ENCODE assay signal across 35 mouse cellular contexts in genomic region chr13:101619154-101619553, GRCm38 (mm10).
"Had no signal": no experiment of that assay in that cellular context is flagged by ENCODE, and none has a peak within 500 bp of the region (broad histone marks: within the 10 kb centered on the region; RNA-seq: fewer than 3 reads in every experiment).

No protein-coding gene starts in this region.

- H3K4me1 ChIP-seq: heart, embryonic 10.5 days; heart, embryonic 12.5 days; heart, embryonic 13.5 days; heart, embryonic 15.5 days; hindbrain, embryonic 12.5 days; hindbrain, embryonic 13.5 days; hindbrain, embryonic 15.5 days; intestine, embryonic 15.5 days had no signal

- H3K9me3 ChIP-seq: heart, embryonic 10.5 days; heart, embryonic 12.5 days; heart, embryonic 13.5 days; heart, embryonic 15.5 days; hindbrain, embryonic 10.5 days; hindbrain, embryonic 12.5 days; hindbrain, embryonic 13.5 days; hindbrain, embryonic 15.5 days; intestine, embryonic 15.5 days; kidney, embryonic 15.5 days had no signal

- H3K9ac ChIP-seq: heart, embryonic 12.5 days; heart, embryonic 13.5 days; heart, embryonic 15.5 days; hindbrain, embryonic 12.5 days; hindbrain, embryonic 13.5 days; hindbrain, embryonic 14.5 days; hindbrain, embryonic 15.5 days; intestine, embryonic 15.5 days; kidney, embryonic 15.5 days had no signal

- H3K36me3 ChIP-seq: heart, embryonic 10.5 days; heart, embryonic 12.5 days; heart, embryonic 13.5 days; heart, embryonic 15.5 days; hindbrain, embryonic 10.5 days; hindbrain, embryonic 12.5 days; hindbrain, embryonic 13.5 days; hindbrain, embryonic 15.5 days; intestine, embryonic 15.5 days; kidney, embryonic 15.5 days had no signal

- DNase-seq: heart, postnatal 10 days; heart, postnatal 14 days; heart, postnatal 36 days; heart, postnatal 4 days; kidney, adult 11 months; kidney, adult 18-20 months; kidney, adult 2 months; kidney, adult 8-10 months; kidney, adult 9 months; kidney, postnatal 10 days; kidney, postnatal 14 days; kidney, postnatal 25 days; kidney, postnatal 36 days; kidney, postnatal 4 days; layer of hippocampus, adult 9-11 months; layer of hippocampus, postnatal 36 days had no signal

- H3K27ac ChIP-seq: heart, embryonic 10.5 days; heart, embryonic 13.5 days; heart, embryonic 15.5 days; hindbrain, embryonic 10.5 days; hindbrain, embryonic 12.5 days; hindbrain, embryonic 13.5 days; hindbrain, embryonic 15.5 days; hindbrain, postnatal 0 days; intestine, embryonic 15.5 days; kidney, embryonic 15.5 days; kidney, postnatal 0 days; layer of hippocampus, adult 2 months; left cerebral cortex, adult 2 months had no signal

- H3K27me3 ChIP-seq: heart, embryonic 12.5 days; heart, embryonic 13.5 days; heart, embryonic 15.5 days; hindbrain, embryonic 12.5 days; hindbrain, embryonic 13.5 days; hindbrain, embryonic 15.5 days; intestine, embryonic 15.5 days; kidney, embryonic 15.5 days had no signal

- H3K4me2 ChIP-seq: heart, embryonic 11.5 days; heart, embryonic 12.5 days; heart, embryonic 13.5 days; heart, embryonic 15.5 days; hindbrain, embryonic 12.5 days; hindbrain, embryonic 13.5 days; hindbrain, embryonic 14.5 days; hindbrain, embryonic 15.5 days; intestine, embryonic 15.5 days; kidney, embryonic 15.5 days had no signal

- ATAC-seq: hindbrain, embryonic 16.5 days; hindbrain, postnatal 0 days; inflammation-experienced regulatory T-cells, adult 6 months; intestine, embryonic 15.5 days; intestine, embryonic 16.5 days had no signal

- H3K4me3 ChIP-seq: heart, embryonic 10.5 days; heart, embryonic 12.5 days; heart, embryonic 13.5 days; heart, embryonic 15.5 days; hindbrain, embryonic 10.5 days; hindbrain, embryonic 12.5 days; hindbrain, embryonic 13.5 days; hindbrain, embryonic 15.5 days; intestine, embryonic 15.5 days; kidney, embryonic 15.5 days; layer of hippocampus, adult 2 months; left cerebral cortex, adult 2 months had no signal
